Mouse (Mus musculus): ENCODE measurements at regions not wholly inside any gene's neighbourhood (a gene's known extent, or its start where the extent isn't known, plus 50 kb on each side); places are given as distances from the start of the nearest gene placed in this dataset.

- DNase-seq, result no peak
Measured at GRCm38 (mm10) chr12:106773536-106773935, 714.9 kb upstream of the 3110018I06Rik start.

DNA sequence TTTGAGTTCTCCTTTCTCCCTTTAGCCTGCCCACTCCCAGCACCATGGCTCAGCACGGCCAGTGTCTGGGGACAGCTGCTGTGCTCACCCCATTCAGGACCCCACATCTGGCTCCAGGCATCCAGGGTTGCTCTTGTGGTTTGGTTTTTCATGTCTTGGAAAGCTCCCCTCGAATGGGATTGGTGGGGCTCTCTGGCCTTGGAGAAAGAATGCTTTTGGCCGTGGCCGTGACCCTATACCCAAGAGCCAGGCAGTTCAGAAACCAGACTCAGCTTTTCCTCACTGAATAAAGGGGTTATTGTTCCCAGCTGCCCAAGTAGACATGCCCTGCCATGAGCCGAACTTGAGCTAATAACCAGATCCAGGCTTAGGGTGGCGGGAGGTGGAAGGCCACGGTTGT lies 691.8 kb upstream of the 3110018I06Rik start:
- no peak for DNase-seq

DNA sequence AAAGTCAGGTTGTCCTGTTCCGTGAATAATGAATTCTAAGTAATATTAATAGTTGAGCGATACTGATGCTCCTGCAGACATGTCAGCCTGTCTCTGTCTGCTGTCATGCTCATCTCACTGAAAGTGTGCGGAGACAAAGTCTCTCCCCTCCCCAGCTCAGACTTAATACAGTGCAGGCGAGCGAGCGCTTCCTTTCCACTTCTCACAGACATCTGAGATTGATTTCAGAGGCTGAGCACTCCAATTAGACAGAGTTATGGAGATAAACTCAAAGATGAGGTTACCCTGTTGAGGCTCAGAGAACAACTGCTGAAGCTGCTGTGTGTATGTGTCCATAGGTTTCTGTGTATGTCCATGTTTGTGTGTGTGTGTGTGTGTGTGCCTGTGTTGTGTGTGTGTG lies 668.7 kb upstream of the 3110018I06Rik start:
- DNase-seq, result no peak

DNA sequence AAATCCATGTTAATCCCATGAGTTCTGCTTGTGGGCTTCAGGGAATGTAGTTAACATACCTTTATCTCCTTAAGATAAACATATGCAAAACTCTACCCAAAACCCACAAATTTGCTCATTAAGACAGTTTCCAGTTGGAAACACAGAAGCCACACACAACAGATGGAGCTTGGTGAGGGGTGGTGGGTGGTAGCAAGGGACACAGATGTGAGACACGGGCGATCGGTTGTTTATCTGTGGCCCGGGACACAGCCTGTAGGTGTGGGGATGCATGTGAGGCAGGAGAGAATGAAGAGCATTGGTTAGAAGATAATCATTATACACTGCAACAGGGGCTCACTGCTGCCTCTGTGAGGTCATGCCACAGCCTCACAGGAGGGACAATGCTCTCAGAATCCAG lies 666.1 kb upstream of the 3110018I06Rik start:
- no peak for DNase-seq

- DNase-seq, result no peak
Measured at GRCm38 (mm10) chr12:106828542-106828941, 659.9 kb upstream of the 3110018I06Rik start.

DNA sequence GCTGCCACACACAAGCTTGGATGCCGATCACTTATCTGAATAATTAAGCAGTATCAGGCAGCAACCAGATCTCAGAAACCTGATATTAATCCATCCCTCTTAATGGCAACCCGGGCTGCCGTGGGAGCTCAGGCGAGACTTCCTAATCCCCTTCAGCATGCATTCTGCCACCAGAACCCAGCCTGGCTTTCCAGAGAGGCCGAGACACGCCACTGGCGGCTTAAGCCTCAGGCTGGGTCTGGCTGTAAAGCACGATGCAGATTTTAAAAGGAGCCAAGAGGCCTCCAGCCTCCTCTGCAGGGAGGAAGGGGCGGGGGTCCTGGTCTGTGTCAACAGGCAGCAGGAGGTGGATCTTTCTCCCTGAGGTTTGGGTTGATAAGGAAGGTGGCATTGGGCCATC lies 659.1 kb upstream of the 3110018I06Rik start:
- no peak for DNase-seq

DNA sequence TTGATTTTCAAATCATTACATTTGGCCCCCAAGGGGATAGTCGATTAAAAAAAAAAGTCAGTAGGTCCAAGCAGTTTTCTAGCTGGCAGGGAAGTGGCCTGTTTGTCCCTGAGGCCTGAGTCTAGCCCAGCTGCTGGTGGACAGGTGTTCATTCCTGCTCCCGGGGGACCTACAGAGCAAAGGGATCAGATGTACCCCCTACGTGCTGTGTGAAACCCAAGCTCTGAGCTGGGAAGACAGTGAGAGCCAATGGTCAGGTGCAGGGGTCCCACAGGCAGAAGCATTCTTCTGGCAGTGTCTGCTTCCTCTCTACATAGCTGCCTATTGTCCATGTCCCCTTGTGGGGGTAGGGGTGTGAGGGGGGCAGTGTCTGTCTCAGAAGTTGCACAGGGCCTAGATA lies 653.2 kb upstream of the 3110018I06Rik start:
- DNase-seq, result no peak

DNA sequence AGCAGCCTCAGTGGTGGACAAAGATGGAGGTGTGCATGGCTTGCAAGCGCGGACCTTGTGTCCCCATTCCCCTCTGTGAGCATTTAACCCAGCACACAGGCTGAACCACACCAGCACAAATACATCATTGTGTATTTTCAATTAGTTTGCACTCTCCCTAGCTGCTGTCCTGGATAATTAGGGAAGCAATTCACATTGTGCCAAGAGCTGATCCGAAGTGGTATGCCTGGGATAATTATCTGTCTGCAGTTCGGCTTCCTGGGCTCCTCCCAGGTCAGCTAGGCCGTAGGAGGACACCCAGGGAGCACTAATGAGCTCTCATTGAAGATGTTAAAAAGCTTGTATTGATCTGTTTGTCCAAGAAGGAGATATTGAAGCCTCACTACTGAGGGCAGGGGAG lies 648.8 kb upstream of the 3110018I06Rik start:
- DNase-seq, result no peak

DNA sequence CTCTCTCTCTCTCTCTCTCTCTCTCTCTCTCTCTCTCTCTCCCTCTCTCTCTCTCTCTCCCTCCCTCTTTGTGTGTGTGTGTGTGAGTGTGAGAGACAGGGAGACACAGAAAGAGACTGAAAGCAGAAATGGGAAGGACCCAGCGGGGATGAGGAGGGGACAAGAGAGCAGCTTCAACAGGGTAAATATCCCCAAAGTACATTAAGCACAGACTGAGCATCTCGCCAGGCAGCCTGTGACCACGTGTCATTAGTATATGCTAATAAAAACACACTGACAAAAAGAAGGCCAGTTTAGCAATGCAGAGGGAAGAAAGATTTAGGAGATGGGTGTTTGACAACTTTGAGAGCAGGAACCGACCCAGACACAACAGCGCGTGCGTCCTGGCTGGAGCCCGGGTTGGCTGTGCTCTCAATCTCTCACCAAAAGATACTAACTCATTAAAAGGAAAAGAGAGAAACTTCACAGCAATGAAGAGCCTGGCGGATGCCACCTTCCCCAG lies 648.2 kb upstream of the 3110018I06Rik start:
- DNase-seq, result no peak

DNA sequence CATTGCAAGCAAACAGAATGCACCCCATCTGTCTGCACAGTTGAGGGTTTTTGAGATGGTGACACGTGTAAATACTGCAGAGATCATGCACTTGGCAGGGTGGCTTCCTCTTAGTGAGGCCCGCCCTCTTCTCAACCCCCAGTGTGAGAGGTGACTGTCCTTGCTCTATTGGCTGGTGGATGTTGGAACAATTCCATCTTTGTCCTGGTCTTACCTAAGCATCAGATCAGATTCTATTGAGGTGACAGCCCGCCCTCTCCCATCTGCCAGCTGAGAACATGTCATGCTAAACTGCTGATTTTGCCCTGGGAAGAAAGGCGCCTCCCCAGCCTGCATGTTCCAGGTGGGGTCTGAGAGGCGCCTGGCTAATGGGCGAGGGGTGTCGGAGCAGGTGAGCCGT lies 646.4 kb upstream of the 3110018I06Rik start:
- DNase-seq, result no peak

DNA sequence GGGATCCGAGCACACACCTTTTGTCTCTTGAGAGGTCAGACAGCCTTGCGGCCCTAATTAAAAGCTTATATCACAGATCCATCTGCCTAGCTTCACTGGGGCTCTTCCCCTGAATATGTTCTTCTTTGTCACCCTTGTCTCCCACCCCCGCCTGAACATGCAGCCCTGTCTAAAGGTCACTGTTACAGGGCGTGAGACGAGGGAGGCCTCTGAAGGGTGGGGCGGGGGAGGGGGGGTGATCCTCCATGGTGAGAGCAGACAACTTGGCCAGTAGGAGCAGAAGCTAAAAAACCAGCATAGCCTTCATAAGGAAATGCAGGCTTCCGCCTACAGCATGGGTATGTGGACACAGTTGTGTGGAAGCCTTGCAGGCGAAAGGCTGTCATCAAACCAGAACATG lies 646.0 kb upstream of the 3110018I06Rik start:
- no peak for DNase-seq

DNA sequence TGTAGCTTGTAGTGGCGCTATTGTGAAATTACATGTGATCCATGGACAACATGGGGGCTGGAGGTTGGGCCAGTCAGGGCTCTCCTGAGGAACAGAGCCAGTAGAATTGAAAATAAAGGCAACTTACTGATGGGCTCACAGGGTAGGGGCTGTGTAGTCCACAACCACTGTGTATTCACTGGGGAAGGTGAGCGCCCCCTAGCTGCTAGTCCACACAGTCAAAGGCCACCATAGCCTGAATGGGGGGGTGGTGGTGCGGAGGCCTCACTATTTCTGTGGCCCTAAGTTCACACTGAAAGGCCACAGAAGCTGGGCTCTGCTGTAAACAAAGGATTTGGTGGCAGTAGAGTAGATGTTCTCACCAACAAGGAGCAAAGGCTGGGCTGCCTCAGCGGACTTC lies 636.8 kb upstream of the 3110018I06Rik start:
- no peak for DNase-seq

DNA sequence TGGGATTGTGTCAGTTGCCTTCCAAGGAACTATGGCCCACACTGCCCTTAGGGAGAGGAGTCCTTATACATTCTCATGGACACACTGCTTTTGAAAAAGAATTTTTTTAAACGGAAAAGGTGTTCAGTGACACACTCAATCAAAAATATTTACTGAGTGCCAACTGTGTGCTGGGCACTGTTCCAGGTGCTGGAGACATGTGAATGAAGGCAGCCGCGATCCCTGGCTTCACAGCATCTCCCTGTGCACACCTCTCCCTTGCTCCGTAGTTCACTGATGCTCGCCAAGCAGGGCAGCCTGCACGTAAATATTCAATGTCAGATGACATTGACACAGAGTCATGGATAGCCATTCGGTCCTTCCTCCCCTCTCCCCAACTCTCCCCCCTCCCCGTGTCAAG lies 635.7 kb upstream of the 3110018I06Rik start:
- DNase-seq, result no peak

GRCm38 (mm10) chr12:106853711-106854240 lies 634.7 kb upstream of the 3110018I06Rik start:
- DNase-seq, result no peak

GRCm38 (mm10) chr12:106855520-106855919 lies 632.9 kb upstream of the 3110018I06Rik start:
- no peak for DNase-seq

DNA sequence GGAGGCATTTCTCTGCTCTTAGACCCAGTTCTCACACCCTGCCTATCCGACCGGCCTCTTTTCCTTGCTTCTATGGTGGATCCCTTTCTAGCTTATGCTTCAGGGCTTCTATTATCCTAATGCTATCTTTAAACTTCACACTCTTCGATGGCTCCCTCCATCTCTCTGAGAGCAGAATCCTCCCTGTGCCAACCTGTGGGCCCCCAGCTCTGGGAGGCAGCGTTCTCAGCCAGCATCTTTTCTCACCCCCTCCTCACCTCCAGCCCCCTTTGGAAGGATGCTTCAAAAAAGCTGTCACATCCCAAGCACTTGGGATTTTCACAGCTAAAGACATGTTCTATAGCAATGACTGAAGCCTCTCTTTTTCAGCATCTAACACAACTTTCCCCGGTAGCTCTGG lies 626.8 kb upstream of the 3110018I06Rik start:
- no peak for DNase-seq

GRCm38 (mm10) chr12:106864076-106864475 lies 624.4 kb upstream of the 3110018I06Rik start:
- DNase-seq, result no peak

DNA sequence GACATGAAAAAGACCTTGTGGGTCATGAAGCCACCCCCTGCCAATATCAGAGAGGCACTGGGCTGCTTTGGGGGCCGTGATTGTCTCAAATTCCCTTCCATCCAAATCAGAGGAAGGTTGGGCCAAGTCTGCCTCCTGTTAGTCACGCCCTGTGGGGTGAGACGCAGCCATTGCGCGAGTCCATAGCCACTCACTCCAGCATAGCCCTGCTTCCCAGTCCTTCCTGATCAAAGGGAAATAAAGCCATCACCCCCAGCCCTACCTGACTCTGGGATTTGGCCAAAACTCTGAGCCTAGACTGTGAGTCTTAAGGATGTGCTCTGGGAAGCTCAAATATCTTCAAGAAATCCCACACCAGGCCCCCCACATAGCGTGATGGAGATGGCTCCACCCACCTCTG lies 620.4 kb upstream of the 3110018I06Rik start:
- no peak for DNase-seq

DNA sequence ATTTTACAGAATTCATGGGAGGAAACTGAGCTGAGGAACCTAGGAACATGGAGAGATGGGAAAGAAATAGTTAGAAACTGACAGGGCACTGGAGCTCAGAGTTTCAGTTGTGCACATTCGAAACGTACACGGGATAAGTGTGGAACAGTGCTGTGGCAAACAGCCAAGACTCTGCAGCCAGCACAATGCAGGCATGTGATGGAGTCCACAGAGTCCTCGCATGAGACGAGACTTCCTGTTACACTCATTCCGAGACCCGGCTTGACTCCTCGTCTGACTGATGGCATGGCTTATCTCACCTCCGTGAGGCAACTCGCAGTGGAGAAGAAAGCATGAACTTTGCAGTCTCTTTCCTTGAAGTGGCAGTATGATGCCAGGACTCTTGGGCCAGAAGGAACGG lies 617.0 kb upstream of the 3110018I06Rik start:
- DNase-seq, result no peak

DNA sequence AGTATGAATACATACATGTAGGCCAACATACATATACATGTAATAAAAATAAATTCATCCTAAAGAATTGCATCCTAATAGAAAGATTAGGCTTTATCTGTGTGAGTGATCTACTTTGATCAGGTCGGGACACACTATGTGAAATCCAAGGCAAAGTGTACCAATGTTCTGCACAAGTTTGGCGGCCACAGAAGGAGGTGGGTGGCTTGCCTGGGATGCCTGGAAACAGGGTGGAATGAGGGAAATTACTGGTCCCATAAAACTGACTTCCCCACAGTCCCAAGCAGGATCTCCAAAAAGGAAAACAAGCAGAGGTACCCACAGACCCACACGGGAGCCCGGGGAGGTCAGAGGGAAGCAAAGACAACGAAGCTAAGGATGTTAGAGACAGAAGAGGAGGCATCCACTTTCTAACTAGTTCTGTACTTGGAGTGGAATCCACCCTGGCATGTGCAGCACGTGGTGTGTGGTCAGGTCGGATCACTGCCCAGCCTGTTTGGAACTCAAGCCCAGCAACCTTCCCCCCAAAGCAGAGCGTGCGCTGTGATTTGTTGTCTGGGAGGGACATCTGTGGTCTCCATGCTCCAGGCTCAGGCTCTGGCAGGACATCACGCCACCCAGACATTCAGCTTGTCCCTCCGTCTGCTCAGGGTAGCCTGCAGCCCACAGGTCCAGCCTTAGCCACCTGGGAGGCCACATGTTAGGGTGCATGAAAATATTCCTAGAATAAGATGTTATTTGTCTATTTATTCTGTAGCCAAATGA lies 615.3 kb upstream of the 3110018I06Rik start:
- no peak for DNase-seq

- no peak for DNase-seq
Measured at GRCm38 (mm10) chr12:106890319-106890718, 598.1 kb upstream of the 3110018I06Rik start.

GRCm38 (mm10) chr12:106894061-106894460 lies 594.4 kb upstream of the 3110018I06Rik start:
- DNase-seq, result no peak

GRCm38 (mm10) chr12:106904202-106904601 lies 584.2 kb upstream of the 3110018I06Rik start:
- no peak for DNase-seq

DNA sequence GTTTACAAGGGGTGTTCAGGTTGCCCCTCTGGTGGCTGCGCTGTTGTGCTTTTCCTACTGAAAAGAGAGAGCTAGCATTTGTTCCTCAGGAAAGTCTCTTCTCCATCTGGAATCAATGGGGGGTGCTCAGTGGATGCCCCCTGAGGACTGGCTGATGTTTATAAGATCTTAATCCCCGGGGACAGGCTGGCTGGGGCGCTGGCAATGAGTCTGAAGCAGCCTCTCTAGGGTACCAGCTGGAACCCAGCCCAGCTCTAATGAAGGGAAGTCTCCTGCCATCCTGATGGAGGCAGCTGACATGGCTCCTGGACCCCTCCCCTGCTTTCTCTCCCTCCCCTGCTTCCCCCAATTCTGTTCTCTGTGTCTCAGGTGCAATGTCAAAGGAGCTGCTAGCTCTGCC lies 575.6 kb upstream of the 3110018I06Rik start:
- no peak for DNase-seq

DNA sequence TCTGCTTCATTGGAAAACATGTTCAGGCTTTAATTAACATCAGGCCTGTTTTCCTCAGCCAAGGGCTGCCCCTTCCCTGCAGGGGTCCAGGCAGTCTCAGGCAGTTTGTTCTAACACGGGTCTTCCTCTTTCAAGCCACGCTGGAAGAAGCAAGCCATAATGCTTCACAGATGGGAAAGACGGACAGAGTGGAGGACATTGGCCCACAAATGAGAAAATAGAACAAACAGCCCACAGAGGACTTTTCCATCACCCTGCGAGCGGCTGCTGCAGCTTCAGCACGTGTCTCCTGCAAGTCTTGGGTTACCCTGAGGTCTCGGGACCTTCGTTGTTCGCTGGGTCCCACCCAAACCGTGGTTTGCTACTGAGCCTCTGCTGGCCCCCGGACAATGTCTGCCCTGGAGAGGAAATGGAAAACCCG lies 565.9 kb upstream of the 3110018I06Rik start:
- no peak for DNase-seq
